In genomic region chr12:32838406-32838805, GRCm38 (mm10) we compare ENCODE assay signal across 15 mouse cellular contexts. TPM values are rescaled to one million over a fixed set of nuclear protein-coding genes. Genes with fewer than 3 reads are reported as not detected.
A peak's percentile ranks its signal among the peaks of the same experiment; 100 is the strongest.
DNase-seq lines count a peak whose midpoint lies in the region; ATAC-seq lines count a peak whose summit lies in the region.
"Had no signal": no experiment of that assay in that cellular context is flagged by ENCODE, and none has a peak within 500 bp of the region (broad histone marks: within the 10 kb centered on the region; RNA-seq: fewer than 3 reads in every experiment).

No protein-coding gene starts in this region.

- no peak for DNase-seq in cerebellum, postnatal 36 days
- peak; percentile 55 for DNase-seq in cerebellum, adult 9-10 months
- DNase-seq in cerebellum, postnatal 10 days, result no peak
- peak; percentile 72 for DNase-seq in heart, adult 11 months
- DNase-seq in heart, postnatal 36 days, result no peak
- DNase-seq in cerebellum, postnatal 25 days, result peak; percentile 34 to 43
- DNase-seq: adrenal gland, postnatal 10 days; B cell, adult 2 months; forebrain, postnatal 0 days; gastrocnemius, postnatal 10 days; kidney, adult 2 months had no signal

- peak; percentile 45; the same call in 1 of the 2 replicates for ATAC-seq in cerebellum, adult (ENCODE audit: insufficient number of reproducible peaks, low FRiP score, low TSS enrichment)
- ATAC-seq: CD4-positive, CD25-positive, alpha-beta regulatory T cell, adult 4 months; forebrain, embryonic 13.5 days; forebrain, postnatal 0 days; intestine, embryonic 16.5 days had no signal

- intact Hi-C loops in heart, postnatal 36 days (cut with DNase I), result no loop called here

RNA-seq across cellular contexts. Expression of gene Nampt, which starts 19.1 kb away (rescaled TPM):
- 100 to 1,000 TPM; 130 to 142 TPM for total RNA-seq in heart, postnatal 36 days (2021)

Comparison
In these comparisons a context has a peak if more than half of its experiments do, and no peak if none do; other contexts are left out.
1. DNase-seq: peak in cerebellum, adult 9-10 months (single experiment), heart, adult 11 months (single experiment) and cerebellum, postnatal 25 days (2 of 2); none in cerebellum, postnatal 36 days (0 of 2), cerebellum, postnatal 10 days (0 of 2) and heart, postnatal 36 days (0 of 2).